Mouse (Mus musculus) hindbrain, embryonic 16.5 days (tissue): ENCODE data around the gene Axdnd1. TPM values are rescaled to one million over a fixed set of nuclear protein-coding genes. Genes with fewer than 3 reads are reported as not detected.
"Not testable (repeated sequence)": the region's sequence is repeated elsewhere in the genome, so short reads cannot be mapped to it uniquely, and the experiment has no call there.

Experiments
- ATAC-seq: fragments of 200-750 bp; cut with Nextera tagmentation; 2 replicates; pipeline ENCODE4 v1.8.0; 2017; ENCODE audit warnings: moderate TSS enrichment, moderate library complexity
- H3K27ac ChIP-seq: fragments of 300-500 bp; sonication (generic); 2 replicates; pipeline ENCODE4 v1.5.1; 2014; ENCODE audit warnings: low read depth, mild to moderate bottlenecking, control low read depth, low read length, moderate library complexity
- H3K27me3 ChIP-seq: fragments of 300-500 bp; sonication (generic); replicated peaks from 2 replicates; pipeline ENCODE4 v1.6.1; 2014; ENCODE audit warnings: low read length; ENCODE audit not compliant: control insufficient read depth, insufficient read depth
- H3K36me3 ChIP-seq: fragments of 300-500 bp; sonication (generic); 2 replicates; pipeline ENCODE4 v1.6.1; 2014; ENCODE audit warnings: mild to moderate bottlenecking, low read length, moderate library complexity, mixed read lengths; ENCODE audit not compliant: control insufficient read depth, insufficient read depth
- H3K4me1 ChIP-seq: fragments of 300-500 bp; sonication (generic); 2 replicates; pipeline ENCODE4 v1.6.1; 2014; ENCODE audit warnings: low read depth, low read length; ENCODE audit not compliant: control insufficient read depth, insufficient read depth
- H3K4me2 ChIP-seq: fragments of 300-500 bp; sonication (generic); 2 replicates; pipeline ENCODE4 v1.6.1; 2014; ENCODE audit warnings: mild to moderate bottlenecking, low read length, control low read depth, moderate library complexity
- H3K4me3 ChIP-seq: fragments of 300-500 bp; sonication (generic); 2 replicates; pipeline ENCODE4 v1.5.1; 2014; ENCODE audit warnings: mild to moderate bottlenecking, low read length, control low read depth, moderate library complexity
- H3K9ac ChIP-seq: fragments of 300-500 bp; sonication (generic); 2 replicates; pipeline ENCODE4 v1.6.1; 2014; ENCODE audit warnings: low read depth, mild to moderate bottlenecking, control low read depth, low read length, moderate library complexity
- H3K9me3 ChIP-seq: fragments of 300-500 bp; sonication (generic); 2 replicates; pipeline ENCODE4 v1.6.1; 2014; ENCODE audit warnings: mild to moderate bottlenecking, low read length, moderate library complexity; ENCODE audit not compliant: control insufficient read depth
- WGBS: fragments of 180-500 bp; shearing (Covaris S2); extraction: QIAGEN DNeasy Blood & Tissue Kit; methylation state at CpG from one replicate; pipeline ENCODE4 v1.1.7; 2014; 5-methylcytosine and 5-hydroxymethylcytosine counted together
- polyA plus RNA-seq: library from polyadenylated mRNA; unstranded; fragments of >200 nt; fragmentation: Nextera tagmentation; extraction: Ambion mirVana; gene quantifications from 2 replicates; pipeline ENCODE4 v1.2.1, GENCODE M21; 2015

Gene Axdnd1
- polyA plus RNA-seq, 1 experiment from 2014 or later = 0.43 TPM

DNA sequence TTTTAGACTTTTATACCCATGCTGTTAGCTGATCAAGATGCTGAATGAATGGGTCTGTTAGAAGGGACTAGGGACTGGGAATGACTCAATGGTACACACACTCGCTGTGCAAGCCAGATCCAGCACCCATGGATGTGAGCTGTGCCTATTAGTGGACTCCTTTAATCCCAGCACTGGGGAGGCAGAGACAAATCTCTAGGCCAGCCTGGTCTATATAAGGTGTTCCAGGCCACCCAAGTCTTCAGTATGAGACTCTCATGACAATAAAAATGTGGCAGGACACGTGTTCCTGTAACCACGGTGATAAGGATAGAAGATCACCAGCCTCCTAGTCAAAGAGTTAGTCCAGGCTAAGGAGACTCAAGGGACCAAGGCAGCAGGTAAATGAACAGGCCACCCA is 3.1 kb upstream of the Axdnd1 start:
- Histone ChIP-seq H3K4me2 (no peak overlapping the region), H3K9ac (no peak overlapping the region), H3K9me3 (no peaks in the 10 kb centered on the region), H3K4me1 (no peaks in the 10 kb centered on the region; the same call in 1 of the 2 replicates), H3K27ac (no peak overlapping the region), H3K4me3 (no peak overlapping the region), H3K36me3 (no peaks in the 10 kb centered on the region), H3K27me3 (no peaks in the 10 kb centered on the region)
- no peak for ATAC-seq
- WGBS = 93% methylated on average over 3 of the region's 3 CpGs

GRCm38 (mm10) chr1:156423493-156423892 is 2.5 kb upstream of the Axdnd1 start:
- ATAC-seq = no peak
- Histone ChIP-seq H3K36me3 (no peaks in the 10 kb centered on the region), H3K9ac (no peak overlapping the region), H3K27ac (no peak overlapping the region), H3K9me3 (no peaks in the 10 kb centered on the region), H3K4me1 (no peaks in the 10 kb centered on the region; the same call in 1 of the 2 replicates), H3K4me3 (no peak overlapping the region), H3K27me3 (no peaks in the 10 kb centered on the region), H3K4me2 (no peak overlapping the region)
- WGBS = 86% methylated on average over 6 of the region's 6 CpGs

DNA sequence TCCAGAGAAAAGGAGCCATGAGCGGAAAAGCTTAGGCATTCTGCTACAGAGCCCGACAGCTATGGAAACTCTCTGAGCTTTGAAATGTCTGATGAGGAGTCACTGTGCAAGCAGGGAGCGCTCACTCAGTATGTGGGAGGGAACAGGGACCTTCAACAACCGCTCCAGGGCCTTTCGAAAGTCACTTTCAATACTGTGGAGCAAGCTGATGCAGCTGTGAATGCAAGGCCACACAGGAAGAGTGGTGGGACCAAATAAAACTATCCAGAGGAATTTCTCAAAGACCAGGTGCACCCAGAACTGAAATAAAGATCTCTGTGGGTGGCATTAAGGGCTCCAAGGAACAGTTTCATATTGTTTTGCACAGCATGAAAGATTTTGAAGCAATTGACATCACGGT is 1.9 kb upstream of the Axdnd1 start:
- H3K27me3 ChIP-seq = no peaks in the 10 kb centered on the region
- 76% methylated on average over 6 of the region's 6 CpGs for WGBS

GRCm38 (mm10) chr1:156418170-156418569 is 2.8 kb downstream of the Axdnd1 start:
- H3K27me3 ChIP-seq = no peaks in the 10 kb centered on the region
- no peaks in the 10 kb centered on the region for H3K9me3 ChIP-seq
- no peak overlapping the region for H3K4me3 ChIP-seq
- no peaks in the 10 kb centered on the region for H3K36me3 ChIP-seq
- H3K4me2 ChIP-seq = no peak overlapping the region
- H3K27ac ChIP-seq = no peak overlapping the region
- no peak overlapping the region for H3K9ac ChIP-seq
- no peak for ATAC-seq
- H3K4me1 ChIP-seq = no peaks in the 10 kb centered on the region; the same call in 1 of the 2 replicates
- 60% methylated on average over 4 of the region's 4 CpGs for WGBS

More for the DNA sequence above, 1.9 kb upstream of the Axdnd1 start:
- H3K4me3 ChIP-seq = no peak overlapping the region
- no peak overlapping the region for H3K9ac ChIP-seq
- no peaks in the 10 kb centered on the region; the same call in 1 of the 2 replicates for H3K4me1 ChIP-seq
- H3K4me2 ChIP-seq = no peak overlapping the region
- H3K36me3 ChIP-seq = no peaks in the 10 kb centered on the region
- H3K27ac ChIP-seq = no peak overlapping the region
- no peak for ATAC-seq
- no peaks in the 10 kb centered on the region for H3K9me3 ChIP-seq

- 73% methylated on average over 4 of the region's 4 CpGs for whole genome bisulfite sequencing
These were observed 12.4 kb downstream of the Axdnd1 start for GRCm38 (mm10) chr1:156408521-156408920.

GRCm38 (mm10) chr1:156408004-156408403 is 13.0 kb downstream of the Axdnd1 start:
- H3K36me3 ChIP-seq = no peaks in the 10 kb centered on the region
- ATAC-seq = no peak

More at GRCm38 (mm10) chr1:156408521-156408920, 12.4 kb downstream of the Axdnd1 start:
- Histone ChIP-seq H3K4me3 (no peak overlapping the region), H3K27me3 (no peaks in the 10 kb centered on the region), H3K9ac (no peak overlapping the region), H3K4me1 (no peaks in the 10 kb centered on the region), H3K9me3 (no peaks in the 10 kb centered on the region), H3K27ac (no peak overlapping the region), H3K36me3 (no peaks in the 10 kb centered on the region), H3K4me2 (no peak overlapping the region)
- no peak for ATAC-seq

DNA sequence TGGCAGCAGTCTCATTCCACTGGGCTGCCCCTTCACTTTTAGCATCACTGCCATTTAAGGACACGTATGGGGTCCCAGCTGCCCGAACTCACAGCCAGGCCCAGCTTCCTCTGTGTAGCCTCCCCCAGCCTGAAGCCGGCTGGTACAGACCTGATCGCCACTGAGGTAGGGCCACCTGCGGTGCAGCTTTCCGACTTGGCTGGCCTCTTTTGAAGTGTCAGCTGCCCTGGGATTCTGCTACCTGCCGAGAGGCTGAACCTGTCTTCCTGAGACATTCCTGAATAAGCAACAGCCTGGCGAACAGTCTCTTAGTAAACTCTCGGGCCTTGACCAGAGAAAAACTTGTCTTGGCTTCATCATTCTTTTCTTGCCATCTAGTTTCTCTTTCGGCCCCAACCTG is 17.7 kb downstream of the Axdnd1 start:
- Histone ChIP-seq H3K4me1 (no peaks in the 10 kb centered on the region), H3K9ac (no peak overlapping the region), H3K9me3 (no peaks in the 10 kb centered on the region), H3K4me2 (no peak overlapping the region), H3K27ac (no peak overlapping the region), H3K27me3 (no peaks in the 10 kb centered on the region), H3K4me3 (no peak overlapping the region), H3K36me3 (no peaks in the 10 kb centered on the region)
- 48% methylated on average over 10 of the region's 10 CpGs for WGBS
- no peak for ATAC-seq

More at GRCm38 (mm10) chr1:156408004-156408403, 13.0 kb downstream of the Axdnd1 start:
- Histone ChIP-seq H3K27ac (no peak overlapping the region), H3K4me2 (no peak overlapping the region), H3K4me3 (no peak overlapping the region), H3K4me1 (no peaks in the 10 kb centered on the region), H3K9ac (no peak overlapping the region), H3K9me3 (no peaks in the 10 kb centered on the region), H3K27me3 (no peaks in the 10 kb centered on the region)
- 61% methylated on average over 3 of the region's 3 CpGs for whole genome bisulfite sequencing

- Histone ChIP-seq H3K4me2 (no peak overlapping the region), H3K4me1 (no peaks in the 10 kb centered on the region), H3K9ac (no peak overlapping the region), H3K27ac (no peak overlapping the region), H3K36me3 (no peaks in the 10 kb centered on the region), H3K4me3 (no peak overlapping the region), H3K9me3 (no peaks in the 10 kb centered on the region), H3K27me3 (no peaks in the 10 kb centered on the region)
- WGBS = 60% methylated on average over 2 of the region's 2 CpGs
- no peak for ATAC-seq
These were observed 18.5 kb downstream of the Axdnd1 start for GRCm38 (mm10) chr1:156402491-156402890.

- H3K9me3 ChIP-seq, H3K4me3 ChIP-seq, H3K4me1 ChIP-seq, H3K27ac ChIP-seq, ATAC-seq, H3K9ac ChIP-seq, H3K4me2 ChIP-seq, H3K36me3 ChIP-seq, H3K27me3 ChIP-seq: not testable (repeated sequence)
- WGBS = 80% methylated on average over 3 of the region's 3 CpGs
These were observed 20.8 kb downstream of the Axdnd1 start for GRCm38 (mm10) chr1:156400159-156400558.

DNA sequence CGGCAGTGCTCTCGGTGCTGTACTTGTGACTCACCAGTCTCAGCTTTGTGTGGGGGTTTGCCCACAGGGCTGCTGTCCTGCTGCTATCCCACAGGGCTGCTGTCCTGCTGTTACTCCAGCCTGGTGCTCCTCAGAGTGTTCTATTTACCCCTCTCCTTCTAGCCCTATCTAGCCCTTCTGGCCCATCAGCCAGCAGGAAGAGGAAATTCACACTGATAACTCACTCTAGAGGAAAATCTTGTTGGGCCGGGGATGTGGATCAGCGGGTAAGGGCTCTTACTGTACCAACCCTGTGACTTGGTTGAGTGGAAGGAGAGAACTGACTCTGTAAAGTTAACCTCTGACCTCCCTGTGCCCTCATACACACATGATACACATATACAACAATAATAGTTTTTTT is 27.8 kb downstream of the Axdnd1 start:
- no peak overlapping the region for H3K9ac ChIP-seq
- no peak overlapping the region for H3K27ac ChIP-seq
- H3K9me3 ChIP-seq = no peaks in the 10 kb centered on the region
- no peak overlapping the region for H3K4me3 ChIP-seq
- H3K4me2 ChIP-seq = no peak overlapping the region
- H3K36me3 ChIP-seq = no peaks in the 10 kb centered on the region
- H3K27me3 ChIP-seq = no peaks in the 10 kb centered on the region
- ATAC-seq = no peak
- WGBS = 87% methylated on average over 4 of the region's 4 CpGs
- H3K4me1 ChIP-seq = no peaks in the 10 kb centered on the region
